Mouse (Mus musculus) brain, embryonic 14.5 days (tissue): ENCODE data around the gene Lrrk2.

Source experiments
- CTCF ChIP-seq: fragments of 200-500 bp; IDR thresholded peaks from 2 replicates; pipeline ENCODE4 v1.5.1; 2012; ENCODE audit warnings: inconsistent platforms, mild to moderate bottlenecking, moderate library complexity, borderline replicate concordance; ENCODE audit not compliant: insufficient read depth, insufficient read length; ENCODE audit errors: extremely low read depth
- POLR2A ChIP-seq: fragments of 200-500 bp; IDR thresholded peaks from 2 replicates; pipeline ENCODE4 v1.6.1; 2012; ENCODE audit warnings: mild to moderate bottlenecking, inconsistent platforms, borderline replicate concordance; ENCODE audit not compliant: poor library complexity, insufficient read depth, insufficient read length, severe bottlenecking; ENCODE audit errors: extremely low read depth

DNA sequence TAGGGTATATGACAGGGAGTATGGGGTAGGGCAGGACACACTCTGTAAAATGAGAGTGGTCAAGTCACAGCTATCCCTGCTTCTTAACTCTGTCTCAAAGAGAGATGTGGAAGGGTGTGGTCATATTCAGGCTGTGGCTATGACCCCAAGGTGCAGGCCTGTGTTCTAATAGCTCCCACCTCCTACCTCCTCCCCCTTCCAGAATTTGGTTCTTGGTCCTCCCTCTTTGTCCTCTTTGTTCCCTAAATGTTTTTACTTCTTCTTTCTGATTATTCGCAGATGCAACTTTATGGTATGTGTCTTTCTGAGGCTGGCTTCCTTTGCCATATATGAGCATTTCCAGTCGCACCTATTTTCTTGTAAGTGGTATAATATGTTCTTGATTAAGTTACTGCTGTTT, 48.5 kb upstream of the Lrrk2 start:
- TF ChIP-seq POLR2A (no peak), CTCF (no peak)
